Mouse (Mus musculus): ENCODE results near the gene Olfr450. TPM values are rescaled to one million over a fixed set of nuclear protein-coding genes. Genes with fewer than 3 reads are reported as not detected.

Olfr450 gene
- not detected in 4 replicates for total RNA-seq (2023; ENCODE audit: inconsistent age)

DNA sequence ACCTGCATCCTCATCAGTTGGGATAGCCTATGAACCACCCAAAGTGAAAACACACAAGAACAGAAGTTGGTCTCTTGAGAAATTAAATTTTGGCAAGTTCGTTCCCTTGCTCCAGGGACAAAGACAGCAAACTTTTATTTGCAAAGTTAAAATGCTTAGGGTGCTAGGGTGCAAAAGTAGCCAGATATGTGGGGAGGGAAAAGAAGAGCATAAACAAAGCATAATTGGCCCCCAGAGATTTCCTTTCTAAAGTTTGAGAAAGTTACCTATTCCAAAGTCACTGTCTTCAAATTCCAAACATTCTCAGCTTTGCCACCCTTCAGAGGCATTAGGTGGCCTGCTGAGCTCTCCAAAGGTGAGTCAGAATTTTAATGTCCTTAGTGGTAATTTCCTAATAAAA, at the start of gene Olfr450:
Olfr450 (plus strand) TSS at position 301 of the 400 bp plus-strand sequence.

DNA sequence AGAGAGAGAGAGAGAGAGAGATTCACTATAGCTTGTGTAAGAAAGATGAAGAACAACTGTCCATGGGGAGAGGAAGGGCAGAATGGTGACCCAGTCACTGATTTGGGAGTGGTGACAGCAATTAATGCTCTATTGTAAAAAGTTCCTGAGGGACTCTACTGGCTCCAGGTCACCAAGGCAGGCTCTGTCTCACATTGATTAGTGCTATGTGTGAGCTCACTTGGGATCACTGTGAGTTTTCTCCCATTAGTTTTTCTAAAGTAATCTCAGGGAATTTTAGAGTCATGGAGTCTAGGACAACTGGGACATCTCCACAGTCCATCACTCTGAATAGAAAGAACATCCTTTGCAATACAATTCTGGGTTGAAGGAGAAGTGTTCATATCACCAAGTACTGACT, 26.9 kb upstream of the Olfr450 start, which contains the start of gene Olfr452:
Olfr452 (plus strand) TSS at position 301 of the 400 bp plus-strand sequence.

DNA sequence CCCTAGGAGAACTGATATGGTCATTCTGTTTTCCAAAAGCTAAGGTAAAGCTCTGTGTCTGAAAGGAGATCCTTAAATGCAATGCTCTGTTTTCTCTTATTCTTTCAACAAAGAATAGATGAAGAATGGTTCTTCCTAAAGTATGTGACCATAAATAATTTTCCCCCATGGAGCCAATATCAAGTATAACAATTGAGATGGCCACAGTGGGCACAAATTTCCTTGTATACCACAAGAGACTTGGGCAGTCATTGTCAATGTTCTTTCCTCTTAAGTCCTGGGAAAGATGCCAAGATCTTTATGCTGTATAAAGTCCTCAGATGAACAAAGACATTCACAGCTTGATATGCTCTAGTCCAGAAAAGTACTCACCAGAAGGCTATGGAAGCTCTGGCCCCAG, 22.3 kb downstream of the Olfr450 start, which contains the start of gene Olfr449:
Olfr449 (plus strand) TSS at position 301 of the 400 bp plus-strand sequence.

Other genes starting within 250 kb of the Olfr450 start
- gene Tcaf3, start 214.2 kb upstream of the Olfr450 start, total RNA-seq (2023; ENCODE audit: inconsistent age) = not detected in 4 replicates
- gene Tcaf2, start 166.7 kb upstream of the Olfr450 start, total RNA-seq (2023; ENCODE audit: inconsistent age) = not detected in 4 replicates
- gene Tcaf1, start 101.9 kb upstream of the Olfr450 start, total RNA-seq (2023; ENCODE audit: inconsistent age) = not detected in 4 replicates
- gene Olfr453, start 72.6 kb upstream of the Olfr450 start, total RNA-seq (2023; ENCODE audit: inconsistent age) = not detected in 4 replicates
- not detected in 4 replicates for gene Olfr38, start 55.5 kb upstream of the Olfr450 start, total RNA-seq (2023; ENCODE audit: inconsistent age)
- gene Olfr452, start 26.8 kb upstream of the Olfr450 start, total RNA-seq (2023; ENCODE audit: inconsistent age) = not detected in 4 replicates
- gene Olfr449, start 22.4 kb downstream of the Olfr450 start, total RNA-seq (2023; ENCODE audit: inconsistent age) = not detected in 4 replicates
- gene Olfr448, start 78.5 kb downstream of the Olfr450 start, total RNA-seq (2023; ENCODE audit: inconsistent age) = not detected in 4 replicates
- gene Olfr447, start 96.9 kb downstream of the Olfr450 start, total RNA-seq (2023; ENCODE audit: inconsistent age) = not detected in 4 replicates
- not detected in 4 replicates for gene Olfr446, start 109.4 kb downstream of the Olfr450 start, total RNA-seq (2023; ENCODE audit: inconsistent age)
- gene Olfr444, start 137.1 kb downstream of the Olfr450 start, total RNA-seq (2023; ENCODE audit: inconsistent age) = not detected in 4 replicates

Data from B cell, adult (primary cell).